Mouse (Mus musculus) hindbrain, postnatal 0 days (tissue): ENCODE measurements around the gene Ptpn1. TPM values are rescaled to one million over a fixed set of nuclear protein-coding genes. Genes with fewer than 3 reads are reported as not detected.
A peak's percentile ranks its signal among the peaks of the same experiment; 100 is the strongest.

Experiments
- ATAC-seq: fragments of 200-750 bp; cut with Nextera tagmentation; 2 replicates; pipeline ENCODE4 v1.8.0; 2017; ENCODE audit warnings: mild to moderate bottlenecking, moderate TSS enrichment, moderate library complexity
- DNase-seq: peaks from one replicate; pipeline ENCODE4 v3.0.0-alpha.2; 2015; ENCODE audit warnings: low spot score
- H3K27ac ChIP-seq: fragments of 300-500 bp; sonication (generic); 2 replicates; pipeline ENCODE4 v1.5.1; 2014; ENCODE audit warnings: mild to moderate bottlenecking
- H3K27me3 ChIP-seq: fragments of 300-500 bp; sonication (generic); 2 replicates; pipeline ENCODE4 v1.6.1; 2014; ENCODE audit warnings: low read length, mixed read lengths; ENCODE audit not compliant: insufficient read depth
- H3K36me3 ChIP-seq: fragments of 300-500 bp; sonication (generic); 2 replicates; pipeline ENCODE4 v1.6.1; 2014; ENCODE audit warnings: low read length, mixed read lengths; ENCODE audit not compliant: insufficient read depth
- H3K4me1 ChIP-seq: fragments of 300-500 bp; sonication (generic); 2 replicates; pipeline ENCODE4 v1.6.1; 2014; ENCODE audit warnings: antibody characterized with exemption, low read length, mixed read lengths; ENCODE audit not compliant: insufficient read depth
- H3K4me2 ChIP-seq: fragments of 300-500 bp; sonication (generic); 2 replicates; pipeline ENCODE4 v1.6.1; 2014; ENCODE audit warnings: low read depth, mild to moderate bottlenecking, low read length, moderate library complexity, mixed read lengths
- H3K4me3 ChIP-seq: fragments of 300-500 bp; sonication (generic); 2 replicates; pipeline ENCODE4 v1.5.1; 2014; ENCODE audit warnings: low read length
- H3K9ac ChIP-seq: fragments of 300-500 bp; sonication (generic); replicated peaks from 2 replicates; pipeline ENCODE4 v1.6.1; 2014; ENCODE audit warnings: mild to moderate bottlenecking, low read length, moderate library complexity, mixed read lengths
- H3K9me3 ChIP-seq: fragments of 300-500 bp; sonication (generic); 2 replicates; pipeline ENCODE4 v1.6.1; 2016; ENCODE audit warnings: low read length, mixed read lengths
- CTCF ChIP-seq: IDR thresholded peaks from 2 replicates; pipeline ENCODE4 v1.5.1; 2016; ENCODE audit warnings: antibody characterized with exemption, control low read depth, low read depth
- WGBS: fragments of 180-500 bp; shearing (Covaris S2); extraction: QIAGEN DNeasy Blood & Tissue Kit; methylation state at CpG from one replicate; pipeline ENCODE4 v1.1.7; 2014; 5-methylcytosine and 5-hydroxymethylcytosine counted together
- polyA plus RNA-seq: library from polyadenylated mRNA; unstranded; fragments of >200 nt; fragmentation: Nextera tagmentation; extraction: Ambion mirVana; gene quantifications from 2 replicates; pipeline ENCODE4 v1.2.1, GENCODE M21; 2015
- total RNA-seq: library from RNA; depleted of rRNA; stranded (reverse); fragments of >200 nt; gene quantifications from 2 replicates; pipeline ENCODE4 v1.2.3, GENCODE M21; 2014

The Ptpn1 gene
- total and polyA plus RNA-seq, 2 experiments from 2014 or later, result 39.2 to 60.1 TPM

DNA sequence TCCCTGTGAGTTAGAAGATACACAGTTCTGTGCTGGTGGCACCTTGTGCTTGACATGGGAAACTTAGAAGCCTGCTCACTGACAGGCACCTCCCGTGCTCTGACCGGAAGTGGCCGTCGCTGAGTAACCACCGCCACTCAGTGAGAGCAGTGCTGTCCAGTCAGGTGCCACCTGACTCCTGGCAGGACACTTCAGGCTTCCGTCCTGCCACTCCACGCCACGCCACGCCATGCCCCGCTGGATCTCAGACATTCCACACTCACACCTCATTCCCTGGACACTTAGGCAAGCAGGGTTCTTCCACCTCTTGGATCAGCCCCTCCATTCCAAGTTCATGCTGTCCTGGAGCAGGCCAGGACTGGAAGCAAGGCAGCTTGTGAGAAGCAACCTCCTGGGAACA lies 46.4 kb downstream of the Ptpn1 start:
- DNase-seq, result no peak
- 91% methylated on average over 10 of the region's 10 CpGs for WGBS
- TF ChIP-seq CTCF, result no peak
- H3K36me3 ChIP-seq, result peaks cover 52% of the 10 kb centered on the region
- no peaks in the 10 kb centered on the region for H3K4me1 ChIP-seq
- no peaks in the 10 kb centered on the region for H3K9me3 ChIP-seq
- H3K9ac ChIP-seq, result no peak overlapping the region
- no peak for ATAC-seq
- no peak overlapping the region for H3K27ac ChIP-seq
- no peak overlapping the region for H3K4me2 ChIP-seq
- no peaks in the 10 kb centered on the region for H3K27me3 ChIP-seq
- H3K4me3 ChIP-seq, result no peak overlapping the region

DNA sequence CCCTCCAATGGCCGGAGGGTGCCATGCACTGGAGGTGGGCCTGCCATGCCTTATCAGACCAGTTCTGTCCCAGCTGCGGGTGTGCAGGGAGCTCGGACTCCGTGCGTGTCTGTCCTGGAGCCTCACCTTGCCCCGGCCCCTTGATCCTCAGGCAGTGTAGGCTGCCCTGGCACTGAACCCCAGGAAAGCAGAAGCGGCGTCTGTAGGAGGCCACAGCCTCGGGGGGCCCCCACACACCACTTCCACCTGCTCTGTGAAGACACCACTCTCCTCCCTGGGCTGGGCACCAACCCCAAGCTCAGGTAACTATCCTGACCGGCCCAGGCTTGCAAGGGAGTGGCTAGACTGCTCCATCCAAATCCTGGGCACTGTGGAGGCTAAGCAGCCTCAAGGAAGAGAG lies 48.5 kb downstream of the Ptpn1 start:
- no peaks in the 10 kb centered on the region for H3K27me3 ChIP-seq
- no peak overlapping the region for H3K9ac ChIP-seq
- DNase-seq, result no peak
- no peaks in the 10 kb centered on the region for H3K9me3 ChIP-seq
- H3K4me1 ChIP-seq, result no peaks in the 10 kb centered on the region
- H3K27ac ChIP-seq, result no peak overlapping the region
- H3K4me3 ChIP-seq, result no peak overlapping the region
- TF ChIP-seq CTCF, result no peak
- H3K4me2 ChIP-seq, result no peak overlapping the region
- H3K36me3 ChIP-seq, result peaks cover 31% of the 10 kb centered on the region
- WGBS, result 88% methylated on average over 10 of the region's 10 CpGs
- ATAC-seq, result no peak

DNA sequence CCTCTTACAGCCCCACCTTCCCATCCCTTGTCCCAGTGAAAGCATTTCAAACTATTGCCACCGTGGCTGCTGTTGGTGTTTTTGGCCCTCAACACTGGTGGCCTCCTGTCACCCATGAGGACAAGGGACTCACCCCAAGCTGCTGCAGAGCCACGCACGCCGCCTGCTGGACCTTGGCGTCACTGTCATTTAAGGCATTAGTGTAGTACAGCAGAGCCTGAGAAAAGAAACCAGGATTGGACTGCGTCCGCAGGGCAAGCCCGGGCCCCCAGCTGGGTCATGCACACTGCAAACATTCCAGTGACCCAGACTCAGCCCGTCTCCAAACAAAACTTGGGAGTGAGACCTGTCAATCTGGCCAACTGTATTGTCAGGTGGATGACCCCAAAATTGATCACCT lies 50.8 kb downstream of the Ptpn1 start:
- Histone ChIP-seq H3K9ac (no peak overlapping the region), H3K4me3 (no peak overlapping the region), H3K4me2 (no peak overlapping the region), H3K9me3 (no peaks in the 10 kb centered on the region), H3K4me1 (no peaks in the 10 kb centered on the region), H3K36me3 (peaks cover 11% of the 10 kb centered on the region; the same call in 1 of the 2 replicates), H3K27me3 (no peaks in the 10 kb centered on the region), H3K27ac (no peak overlapping the region)
- TF ChIP-seq CTCF, result peak; percentile 49
- 54% methylated on average over 9 of the region's 9 CpGs for WGBS
- DNase-seq (no peak), ATAC-seq (no peak)

DNA sequence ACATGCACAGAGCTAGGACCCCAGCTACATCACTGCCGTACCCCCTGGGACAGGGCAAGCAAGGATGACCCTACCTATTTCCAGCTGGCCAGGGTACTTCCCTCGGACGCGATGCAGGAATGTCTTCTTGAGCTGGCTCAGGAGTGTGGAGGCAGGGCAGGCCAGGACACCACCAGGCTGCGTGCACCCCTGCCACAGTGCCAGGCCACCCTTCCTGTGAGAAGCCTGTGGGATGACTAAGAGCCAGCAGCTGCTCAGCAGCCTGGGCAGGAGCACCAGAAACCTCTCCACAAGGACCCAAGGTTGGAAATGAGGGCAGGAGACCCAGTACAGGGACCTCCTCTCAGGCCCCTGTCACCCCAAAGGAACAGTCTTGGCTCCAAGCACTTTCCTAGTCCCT lies 52.5 kb downstream of the Ptpn1 start:
- DNase-seq, result no peak
- 90% methylated on average over 5 of the region's 5 CpGs for WGBS
- no peak overlapping the region for H3K9ac ChIP-seq

DNA sequence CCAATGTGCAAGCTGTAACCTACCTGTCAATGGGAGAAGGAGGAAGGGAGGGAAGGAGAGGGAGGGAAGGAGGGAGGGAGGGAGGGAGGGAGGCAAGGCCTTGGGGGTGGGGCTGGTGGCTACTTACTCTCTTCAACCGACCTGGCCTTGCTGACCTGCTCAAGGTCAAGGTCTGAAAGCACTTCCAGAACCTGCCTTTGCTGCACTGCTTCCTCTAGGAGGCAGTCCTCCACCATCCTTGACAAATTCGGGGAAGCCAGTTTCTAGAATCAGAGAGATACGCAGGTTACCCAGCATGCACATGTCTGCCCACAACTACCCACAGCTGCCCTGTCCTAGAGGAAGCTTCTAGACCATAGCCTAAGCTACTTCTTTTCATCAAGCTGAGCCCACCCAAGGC lies 53.1 kb downstream of the Ptpn1 start:
- Histone ChIP-seq H3K36me3 (no peaks in the 10 kb centered on the region), H3K4me3 (no peak overlapping the region), H3K27me3 (no peaks in the 10 kb centered on the region), H3K9ac (no peak overlapping the region), H3K4me2 (no peak overlapping the region), H3K4me1 (no peaks in the 10 kb centered on the region), H3K27ac (no peak overlapping the region), H3K9me3 (no peaks in the 10 kb centered on the region)
- no peak for ATAC-seq
- peak; percentile 39 for DNase-seq
- TF ChIP-seq CTCF, result peak; percentile 43
- 43% methylated on average over 3 of the region's 3 CpGs for WGBS

More for the DNA sequence above, 52.5 kb downstream of the Ptpn1 start:
- Histone ChIP-seq H3K4me3 (no peak overlapping the region), H3K27ac (no peak overlapping the region), H3K9me3 (no peaks in the 10 kb centered on the region), H3K27me3 (no peaks in the 10 kb centered on the region), H3K36me3 (no peaks in the 10 kb centered on the region), H3K4me2 (no peak overlapping the region), H3K4me1 (no peaks in the 10 kb centered on the region)
- TF ChIP-seq CTCF, result no peak
- ATAC-seq, result no peak

DNA sequence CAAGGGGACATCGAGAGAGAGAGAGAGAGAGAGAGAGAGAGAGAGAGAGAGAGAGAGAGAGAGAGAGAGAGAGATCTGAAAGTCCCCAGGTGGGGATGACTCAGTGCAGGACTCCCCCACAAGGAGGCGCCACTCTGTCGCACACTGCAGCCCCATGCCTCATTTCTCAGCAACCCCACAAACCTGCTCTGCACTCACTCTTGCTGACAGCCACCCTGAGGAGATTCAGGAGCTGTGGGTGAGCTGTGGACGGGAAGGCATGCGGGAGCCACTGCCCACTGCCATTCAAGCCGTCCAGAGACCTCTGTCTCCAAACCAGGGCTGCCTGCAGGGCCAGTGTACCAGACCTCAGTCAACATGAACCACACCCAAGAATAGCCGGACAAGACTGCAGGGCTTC lies 54.9 kb downstream of the Ptpn1 start:
- Histone ChIP-seq H3K4me3 (no peak overlapping the region), H3K36me3 (no peaks in the 10 kb centered on the region), H3K4me2 (no peak overlapping the region), H3K27ac (no peak overlapping the region), H3K27me3 (no peaks in the 10 kb centered on the region), H3K4me1 (no peaks in the 10 kb centered on the region), H3K9ac (no peak overlapping the region), H3K9me3 (no peaks in the 10 kb centered on the region)
- DNase-seq (peak; percentile 43), ATAC-seq (no peak)
- 42% methylated on average over 7 of the region's 7 CpGs for WGBS
- TF ChIP-seq CTCF, result peak; percentile 69

DNA sequence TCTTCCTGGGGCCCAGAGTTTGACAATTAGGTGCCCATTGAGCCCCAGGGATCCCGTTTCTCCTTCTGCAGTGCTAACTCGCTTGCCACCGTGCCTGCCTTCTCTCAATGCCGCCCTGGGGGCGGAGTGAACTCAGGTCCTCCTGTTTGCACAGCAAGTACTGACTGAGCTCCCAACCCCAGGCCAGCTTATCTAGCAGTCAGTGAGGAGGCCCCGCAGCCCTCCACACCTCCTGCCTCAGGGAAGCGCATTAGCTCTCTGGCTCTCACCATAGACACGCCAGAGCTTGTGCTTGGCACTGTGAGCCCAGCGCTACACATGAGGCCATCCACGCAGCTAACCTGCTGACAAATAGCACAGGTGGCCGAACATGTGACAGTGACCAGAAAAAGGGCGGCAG lies 55.8 kb downstream of the Ptpn1 start:
- Histone ChIP-seq H3K27ac (no peak overlapping the region), H3K4me2 (no peak overlapping the region), H3K9me3 (no peaks in the 10 kb centered on the region), H3K9ac (no peak overlapping the region), H3K4me1 (no peaks in the 10 kb centered on the region), H3K4me3 (no peak overlapping the region), H3K27me3 (no peaks in the 10 kb centered on the region), H3K36me3 (no peaks in the 10 kb centered on the region)
- DNase-seq, result no peak
- 60% methylated on average over 12 of the region's 12 CpGs for WGBS
- ATAC-seq, result no peak
- TF ChIP-seq CTCF, result no peak
